Mouse (Mus musculus): ENCODE data around the gene Il11.

Gene Il11

DNA sequence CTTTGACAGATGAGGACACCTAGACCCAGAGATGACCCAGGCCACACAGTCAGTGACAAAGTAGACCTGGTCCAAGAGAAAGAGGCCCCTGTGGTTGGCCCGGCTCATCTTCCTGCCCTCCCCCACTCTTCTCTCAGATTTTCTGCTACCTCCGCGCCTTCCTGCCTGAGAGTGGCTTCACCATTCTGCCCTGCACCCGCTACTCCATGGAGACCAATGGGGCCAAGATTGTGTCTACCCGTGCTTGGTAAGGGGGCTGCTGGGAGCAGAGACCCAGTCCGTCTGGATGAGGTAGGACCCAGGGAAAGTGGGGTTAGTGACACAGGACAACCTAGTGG, 40.2 kb downstream of the Il11 start:
- DNase-seq = no peak

DNA sequence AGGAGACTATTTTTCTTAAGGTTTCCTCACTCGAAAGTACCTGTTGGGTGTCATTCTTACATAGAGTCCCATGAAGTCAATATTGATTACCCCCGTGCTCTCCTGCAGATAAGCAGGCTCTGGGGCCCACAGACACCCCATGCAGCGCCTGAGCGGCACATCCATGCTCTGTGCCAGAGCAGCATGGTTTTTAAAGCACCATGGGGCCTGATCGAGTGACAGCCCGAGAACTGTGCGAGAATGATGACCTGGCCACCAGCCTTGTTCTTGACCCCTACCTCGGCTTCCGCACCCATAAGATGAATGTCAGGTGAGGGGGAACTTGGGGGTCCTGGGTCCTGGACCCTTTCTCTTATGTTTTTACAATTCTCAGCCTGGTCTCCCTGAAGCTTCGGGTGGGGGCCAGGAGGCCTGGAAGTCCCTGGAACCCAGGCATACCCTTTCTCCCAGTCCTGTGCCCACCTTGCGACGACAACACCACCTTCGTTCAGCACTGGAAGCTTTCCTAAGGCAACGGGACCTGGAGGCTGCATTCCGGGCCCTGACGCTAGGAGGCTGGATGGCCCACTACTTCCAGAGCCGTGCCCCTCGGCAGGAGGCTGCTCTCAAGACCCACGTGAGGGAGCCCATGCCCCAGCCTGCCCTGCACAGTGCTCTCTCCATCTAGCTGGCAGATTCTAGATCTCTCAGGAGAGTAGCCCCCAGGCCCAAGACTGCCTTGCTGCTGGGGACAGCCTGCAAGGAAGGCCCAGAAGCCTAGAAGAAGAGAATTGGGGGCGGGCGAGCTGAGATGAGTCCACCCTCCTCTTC, 40.8 kb downstream of the Il11 start:
- peak; percentile 59 for DNase-seq

DNA sequence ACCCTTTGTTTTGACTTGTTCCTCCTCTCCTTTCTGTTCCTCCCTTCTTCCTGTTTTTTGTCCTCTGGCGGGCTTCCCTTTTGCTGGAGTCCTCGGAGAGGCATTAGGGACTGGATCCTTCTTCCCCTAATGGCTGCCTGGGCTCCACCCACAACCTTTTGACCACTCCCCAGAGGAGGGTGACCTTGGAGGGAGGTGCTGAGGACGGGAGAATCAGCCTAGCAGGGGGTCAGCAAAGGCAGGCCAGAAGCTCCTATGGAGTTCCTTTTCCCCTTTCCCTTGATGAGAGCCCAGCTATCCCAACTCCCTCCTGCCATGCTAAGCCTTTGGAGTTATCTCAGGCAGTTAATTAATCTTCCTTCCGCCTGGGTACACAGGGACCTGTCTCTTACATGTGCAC, 41.5 kb downstream of the Il11 start:
- peak; percentile 87 for DNase-seq

DNA sequence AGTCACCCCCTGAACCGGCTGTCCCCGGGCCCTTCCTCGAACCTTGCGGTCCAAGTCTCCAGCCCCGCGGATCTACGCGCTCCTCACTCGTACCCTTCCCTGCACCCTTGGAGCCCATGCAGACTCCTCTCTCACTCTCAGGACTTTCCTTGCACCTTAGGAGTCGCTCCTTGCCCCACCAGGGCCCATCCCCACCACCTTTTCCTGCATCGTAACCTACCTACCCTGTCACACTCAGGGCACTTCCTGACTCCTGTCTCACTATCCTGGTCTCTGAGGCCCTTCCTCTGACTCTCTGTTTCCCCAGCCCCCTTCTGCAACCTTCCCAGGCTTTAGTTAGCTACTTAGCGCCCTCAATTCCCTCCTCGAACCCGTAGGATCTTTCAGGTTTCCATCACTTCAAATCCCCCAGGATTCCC, 42.3 kb downstream of the Il11 start:
- no peak for DNase-seq

DNA sequence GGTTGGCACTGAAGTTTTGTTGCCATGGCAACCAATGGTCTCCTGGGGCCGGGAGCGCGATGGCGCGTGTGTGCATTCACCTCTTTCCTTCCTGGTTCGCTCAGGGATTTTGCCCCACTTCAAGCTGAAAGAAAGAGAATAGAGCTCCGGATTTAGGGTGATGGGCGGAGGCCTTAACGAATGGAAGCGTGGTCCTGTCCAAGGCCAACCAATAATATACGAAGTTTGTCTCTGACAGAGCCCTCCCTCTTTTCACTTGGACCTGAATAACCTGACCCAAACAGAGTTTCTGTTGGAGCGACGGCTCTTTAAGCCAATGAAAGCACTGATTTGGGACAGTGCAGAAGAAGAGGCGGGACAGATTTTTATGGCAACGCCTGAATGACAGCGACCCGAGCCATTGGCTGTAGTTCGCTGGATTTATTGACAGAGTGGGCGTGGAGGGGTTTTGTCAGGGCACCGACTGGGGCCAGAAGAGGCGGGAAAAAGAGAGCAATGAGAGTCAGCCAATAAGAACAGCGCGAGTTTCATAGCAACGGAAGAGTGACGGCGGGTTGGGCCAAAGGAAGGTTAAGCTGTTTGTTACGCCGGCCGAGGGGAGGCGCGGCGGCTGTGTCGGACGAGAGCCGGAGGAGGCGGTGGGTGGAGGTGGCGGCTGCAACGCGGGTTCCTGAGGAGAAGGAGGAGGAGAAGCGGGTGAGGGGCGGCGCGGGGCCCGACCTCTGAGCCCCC, 42.9 kb downstream of the Il11 start, which contains the start of gene Kmt5c:
TSS of gene Kmt5c (plus strand) at position 572 of the 732 bp plus-strand sequence.
- DNase-seq = peak; percentile 100

DNA sequence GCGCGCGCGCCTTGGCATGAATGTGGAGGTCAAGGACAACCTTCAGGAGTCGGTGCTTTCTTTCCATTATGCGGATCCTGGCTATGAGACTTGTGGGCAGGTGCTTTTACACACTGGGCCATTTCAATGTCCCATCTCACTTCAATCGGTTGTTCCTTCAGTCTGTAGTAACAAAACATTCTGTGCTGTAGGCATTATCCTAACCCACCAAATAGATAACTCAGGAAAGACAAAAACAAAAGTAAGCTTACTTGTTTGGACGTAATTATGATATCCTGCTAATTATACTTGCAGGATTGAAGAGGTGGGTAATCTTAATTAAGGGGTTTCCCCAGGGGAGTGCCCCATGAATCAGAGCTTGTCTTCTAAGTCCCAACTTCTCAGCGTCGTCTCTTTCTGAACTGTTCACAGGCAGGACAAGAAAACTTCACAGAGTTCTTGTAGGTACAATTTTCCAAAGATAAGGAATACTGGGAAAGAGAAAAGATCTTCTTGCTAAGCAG, 43.6 kb downstream of the Il11 start:
- no peak for DNase-seq

DNA sequence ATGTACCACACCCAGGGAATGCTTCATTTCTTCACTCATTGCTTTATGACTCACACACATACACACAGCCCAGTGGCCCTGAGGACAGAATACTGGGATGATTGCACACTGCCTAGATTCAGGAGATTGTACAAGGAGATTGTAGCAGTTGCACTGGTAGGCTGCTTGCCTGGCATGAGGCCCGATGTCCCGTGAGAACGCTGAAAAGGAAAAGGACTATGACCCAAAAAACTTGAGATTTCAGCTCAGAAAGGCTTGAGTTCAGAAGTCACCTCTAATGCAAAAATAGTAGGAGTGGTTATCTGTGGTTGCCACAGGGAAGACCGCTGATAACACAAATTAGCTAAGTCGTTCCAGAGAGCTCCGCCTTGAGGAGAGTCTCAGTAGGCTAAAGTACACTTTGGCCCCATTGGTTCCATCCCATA, 49.7 kb downstream of the Il11 start:
- no peak for DNase-seq

DNA sequence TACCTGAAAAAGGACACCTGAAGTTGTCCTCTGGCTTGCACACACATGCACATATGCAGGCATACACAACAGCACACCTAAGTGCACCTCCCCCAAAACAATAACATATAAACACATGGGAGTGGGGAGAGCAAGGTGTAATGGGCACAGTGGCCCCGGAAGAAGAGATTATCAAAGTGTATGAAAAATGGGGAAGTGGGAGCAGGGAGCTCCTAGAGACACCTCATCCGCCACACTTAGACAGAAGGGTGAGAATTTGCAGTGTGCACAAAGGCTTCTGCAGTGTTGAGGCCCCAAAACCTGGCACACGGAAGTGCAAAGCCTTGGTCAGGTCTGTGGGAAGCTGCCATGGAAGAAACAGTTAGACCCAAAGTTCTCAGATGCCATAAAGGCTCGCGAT, 51.6 kb downstream of the Il11 start:
- no peak for DNase-seq

DNA sequence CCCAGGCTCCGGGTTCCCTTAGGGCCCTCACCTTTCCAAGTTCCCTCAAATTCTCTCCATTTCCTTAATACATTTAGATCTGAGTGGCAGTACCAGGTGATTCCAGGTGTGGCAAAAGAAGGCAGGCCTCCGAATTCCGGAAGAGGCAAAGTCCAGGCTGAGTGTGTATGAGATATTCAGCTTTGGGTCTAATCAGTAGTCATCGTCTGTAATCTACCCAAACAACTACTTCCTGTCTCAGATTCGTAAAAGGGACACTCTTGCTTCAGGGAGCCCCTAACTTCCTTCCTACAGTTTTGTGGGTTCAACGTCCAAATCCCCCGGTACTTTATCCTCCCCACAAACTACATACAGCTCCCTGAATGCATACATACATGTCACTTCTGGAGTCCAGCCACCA, 57.5 kb downstream of the Il11 start, which contains the start of gene Tmem150b:
TSS of gene Tmem150b (minus strand) at position 81 of the 400 bp plus-strand sequence.
- no peak for DNase-seq

DNA sequence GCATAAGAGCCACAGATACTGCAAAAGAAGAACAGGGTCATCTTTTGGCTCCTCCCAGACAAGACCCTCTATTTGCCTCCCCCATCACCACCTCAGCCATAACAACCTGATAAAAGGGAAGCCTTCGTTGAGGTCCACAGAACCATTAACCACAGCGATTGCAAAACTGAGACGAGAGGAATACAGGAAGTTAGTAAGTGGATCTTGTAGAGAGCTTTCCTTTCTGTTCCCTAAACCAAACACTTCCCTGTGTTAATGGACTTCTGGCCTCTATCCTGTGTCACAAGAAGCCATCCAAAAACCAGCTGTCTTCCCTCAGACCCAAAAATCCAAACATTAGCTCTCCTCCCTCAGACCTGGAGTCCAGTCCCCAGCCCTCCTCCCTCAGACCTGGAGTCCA, 58.3 kb downstream of the Il11 start:
- no peak for DNase-seq

DNA sequence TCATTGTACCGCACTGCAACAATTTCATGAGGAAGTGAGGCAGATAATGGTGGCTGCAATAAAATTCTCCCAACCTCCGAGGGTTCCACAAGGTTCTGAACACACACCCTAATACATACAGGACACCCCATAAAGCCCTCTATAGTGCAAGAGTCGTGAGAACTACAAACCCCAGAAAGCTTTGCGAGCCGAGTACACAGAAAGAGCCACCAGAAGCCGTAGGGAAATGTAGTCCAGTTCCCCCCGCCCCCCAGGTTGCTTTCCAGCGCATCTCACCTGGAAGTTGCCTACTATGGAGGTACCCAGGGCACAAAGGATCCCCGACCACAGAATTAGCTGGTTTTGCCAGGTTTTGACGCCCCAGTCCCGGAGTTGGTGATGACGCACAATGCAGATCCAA, 59.2 kb downstream of the Il11 start:
- no peak for DNase-seq

All from cerebellum, adult 11-12 months (tissue).